Mouse (Mus musculus) myocyte (in vitro differentiated cells): Measurements from ENCODE around the gene Stox2. TPM values are rescaled to one million over a fixed set of nuclear protein-coding genes. Genes with fewer than 3 reads are reported as not detected.

Experiments used
- H3K27me3 ChIP-seq: one replicate; pipeline ENCODE4 v1.6.1; 2011; ENCODE audit not compliant: control insufficient read depth, insufficient read depth, insufficient read length
- H3K36me3 ChIP-seq: one replicate; pipeline ENCODE4 v1.6.1; 2011; ENCODE audit not compliant: control insufficient read depth, insufficient read depth
- H3K4me2 ChIP-seq: one replicate; pipeline ENCODE4 v1.6.1; 2011; ENCODE audit warnings: low read depth, control low read depth
- H3K4me3 ChIP-seq: one replicate; pipeline ENCODE4 v1.5.1; 2011; ENCODE audit warnings: mild to moderate bottlenecking, control low read depth, moderate library complexity
- H3K79me2 ChIP-seq: one replicate; pipeline ENCODE4 v1.6.1; 2011; ENCODE audit not compliant: control insufficient read depth, insufficient read depth
- H3ac ChIP-seq: one replicate; pipeline ENCODE4 v1.6.1; 2011; ENCODE audit not compliant: control insufficient read depth, insufficient read length
- CEBPB ChIP-seq: IDR thresholded peaks from 2 replicates; pipeline ENCODE4 v1.6.1; 2011; ENCODE audit warnings: mild to moderate bottlenecking, moderate library complexity; ENCODE audit not compliant: poor library complexity, insufficient read depth, severe bottlenecking
- E2F4 ChIP-seq: IDR thresholded peaks from one replicate; pipeline ENCODE4 v1.6.1; 2011; ENCODE audit warnings: mild to moderate bottlenecking, control low read depth, moderate library complexity; ENCODE audit not compliant: insufficient read depth
- MAX ChIP-seq: IDR thresholded peaks from one replicate; pipeline ENCODE4 v1.6.1; 2011; ENCODE audit warnings: low read depth, mild to moderate bottlenecking, control low read depth
- MYOD1 ChIP-seq, 3 experiments: IDR thresholded peaks; one replicate each; pipeline ENCODE4 v1.6.1; 2011; ENCODE audit warnings: control low read depth in 2 of 3, low read depth in 2 of 3, mild to moderate bottlenecking in 2 of 3, moderate library complexity in 1 of 3; ENCODE audit not compliant: insufficient read length in 2 of 3, control insufficient read depth in 1 of 3
- MYOG ChIP-seq, 3 experiments: IDR thresholded peaks; one replicate each; pipeline ENCODE4 v1.6.1; 2011; ENCODE audit warnings: control low read depth in 2 of 3, low read depth in 2 of 3, mild to moderate bottlenecking in 2 of 3; ENCODE audit not compliant: insufficient read length in 2 of 3, control insufficient read depth in 1 of 3, insufficient read depth in 1 of 3
- POLR2A ChIP-seq: IDR thresholded peaks from one replicate; pipeline ENCODE4 v1.6.1; 2011; ENCODE audit warnings: low read depth, mild to moderate bottlenecking, control low read depth, moderate library complexity; ENCODE audit not compliant: insufficient read length
- POLR2AphosphoS2 ChIP-seq: IDR thresholded peaks from one replicate; pipeline ENCODE4 v1.6.1; 2011; ENCODE audit warnings: low read depth, control low read depth; ENCODE audit not compliant: insufficient read length
- REST ChIP-seq: IDR thresholded peaks from one replicate; pipeline ENCODE4 v1.6.1; 2011; ENCODE audit warnings: mild to moderate bottlenecking, control low read depth, moderate library complexity; ENCODE audit not compliant: insufficient read depth, insufficient read length
- SRF ChIP-seq: IDR thresholded peaks from one replicate; pipeline ENCODE4 v1.6.1; 2011; ENCODE audit warnings: low read depth; ENCODE audit not compliant: control insufficient read depth, insufficient read length
- TCF12 ChIP-seq: IDR thresholded peaks from one replicate; pipeline ENCODE4 v1.6.1; 2011; ENCODE audit warnings: mild to moderate bottlenecking, control low read depth; ENCODE audit not compliant: poor library complexity, insufficient read depth, severe bottlenecking
- TCF3 ChIP-seq: IDR thresholded peaks from one replicate; pipeline ENCODE4 v1.6.1; 2011; ENCODE audit warnings: low read depth, control low read depth; ENCODE audit not compliant: insufficient read length
- USF1 ChIP-seq: IDR thresholded peaks from one replicate; pipeline ENCODE4 v1.6.1; 2011; ENCODE audit warnings: low read depth, mild to moderate bottlenecking, control low read depth, moderate library complexity
- polyA plus RNA-seq: library from polyadenylated mRNA; unstranded; fragments of >200 nt; fragmentation: generic; extraction: Trizol; gene quantifications from one replicate; pipeline ENCODE4 v1.2.1, GENCODE M21; 2012; ENCODE audit warnings: missing spikeins

Stox2 gene
- polyA plus RNA-seq, 1 experiment, result not detected

- Histone ChIP-seq H3K36me3 (no peaks in the 10 kb centered on the region), H3K27me3 (no peaks in the 10 kb centered on the region), H3ac (no peak overlapping the region), H3K4me2 (no peak overlapping the region), H3K4me3 (no peak overlapping the region), H3K79me2 (no peaks in the 10 kb centered on the region)
- TF ChIP-seq TCF3 (no peak), USF1 (no peak), E2F4 (no peak), POLR2A (no peak), SRF (no peak), CEBPB (no peak), POLR2AphosphoS2 (no peak), MYOD1 (IDR thresholded peaks at IDR 0.05; ENCODE audit: control insufficient read depth in 1 of 3, insufficient read length in 2 of 3, low read depth in 2 of 3) (no peak)
Measured at GRCm38 (mm10) chr8:47308176-47308575, 138.0 kb downstream of the Stox2 start.

DNA sequence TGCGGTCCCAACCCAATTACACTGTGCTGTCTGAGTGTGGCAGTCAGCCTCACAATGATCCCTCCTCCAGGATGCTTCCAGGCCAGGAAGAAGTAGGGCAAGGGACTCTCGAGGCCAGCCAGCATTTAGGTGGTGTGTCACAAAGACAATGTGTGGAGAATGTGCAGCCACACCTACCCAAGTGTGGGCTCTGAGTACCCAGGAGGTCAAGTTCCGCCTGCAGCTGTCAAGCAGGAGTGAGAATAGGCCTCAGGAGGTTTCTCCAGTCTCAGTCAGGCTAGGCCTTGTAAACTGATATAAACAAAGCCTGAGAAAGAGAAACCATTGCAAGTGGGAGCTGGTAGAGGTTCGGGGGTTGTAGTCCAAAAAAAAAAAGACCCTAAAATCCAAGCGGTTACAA lies 139.8 kb downstream of the Stox2 start:
- no peak overlapping the region for H3ac ChIP-seq
- H3K79me2 ChIP-seq, result no peaks in the 10 kb centered on the region
- H3K4me3 ChIP-seq, result no peak overlapping the region
- H3K4me2 ChIP-seq, result no peak overlapping the region
- H3K27me3 ChIP-seq, result no peaks in the 10 kb centered on the region
- H3K36me3 ChIP-seq, result no peaks in the 10 kb centered on the region
- TF ChIP-seq MYOG (IDR thresholded peaks at IDR 0.05; ENCODE audit: control insufficient read depth in 1 of 3, insufficient read depth in 1 of 3, insufficient read length in 2 of 3, low read depth in 2 of 3) (no peak), MYOD1 (IDR thresholded peaks at IDR 0.05; ENCODE audit: control insufficient read depth in 1 of 3, insufficient read length in 2 of 3, low read depth in 2 of 3) (no peak), TCF12 (no peak), SRF (no peak), MAX (no peak), REST (no peak)

- Histone ChIP-seq H3K27me3 (no peaks in the 10 kb centered on the region), H3K79me2 (no peaks in the 10 kb centered on the region), H3K4me2 (no peak overlapping the region), H3K4me3 (no peak overlapping the region), H3ac (no peak overlapping the region), H3K36me3 (no peaks in the 10 kb centered on the region)
- TF ChIP-seq MYOD1 (IDR thresholded peaks at IDR 0.05; ENCODE audit: control insufficient read depth in 1 of 3, insufficient read length in 2 of 3, low read depth in 2 of 3), result no peak
- no peak for TF ChIP-seq MAX
- TF ChIP-seq TCF12, result no peak
- no peak for TF ChIP-seq USF1
- no peak for TF ChIP-seq REST
- no peak for TF ChIP-seq SRF
- TF ChIP-seq POLR2AphosphoS2, result no peak
- no peak for TF ChIP-seq E2F4
- no peak for TF ChIP-seq MYOG (IDR thresholded peaks at IDR 0.05; ENCODE audit: control insufficient read depth in 1 of 3, insufficient read depth in 1 of 3, insufficient read length in 2 of 3, low read depth in 2 of 3)
- no peak for TF ChIP-seq CEBPB
- TF ChIP-seq TCF3, result no peak
- no peak for TF ChIP-seq POLR2A
Measured at GRCm38 (mm10) chr8:47305880-47306279, 140.3 kb downstream of the Stox2 start.

DNA sequence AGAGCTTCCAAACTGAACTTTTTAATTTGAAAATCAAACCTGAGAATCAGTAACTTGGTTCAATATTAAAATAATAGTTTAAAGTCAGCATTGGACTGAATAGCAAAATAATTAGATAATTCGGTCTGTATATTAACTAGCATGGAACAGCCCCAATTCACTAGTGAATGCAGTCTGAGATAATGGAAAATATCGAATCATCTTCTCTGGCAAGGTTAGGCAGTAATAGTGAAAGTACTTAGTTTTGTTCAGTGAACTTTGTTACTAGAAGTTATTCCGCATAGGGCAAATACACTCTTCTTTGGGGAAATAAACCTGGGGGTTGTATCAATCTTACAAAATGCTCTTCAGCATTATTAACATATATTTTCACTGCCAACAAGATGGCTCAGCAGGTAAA lies 147.7 kb downstream of the Stox2 start:
- Histone ChIP-seq H3K27me3 (no peaks in the 10 kb centered on the region), H3K36me3 (no peaks in the 10 kb centered on the region), H3K79me2 (no peaks in the 10 kb centered on the region), H3ac (no peak overlapping the region), H3K4me2 (no peak overlapping the region), H3K4me3 (no peak overlapping the region)
- no peak for TF ChIP-seq USF1
- TF ChIP-seq SRF, result no peak
- no peak for TF ChIP-seq POLR2AphosphoS2
- TF ChIP-seq TCF3, result no peak
- no peak for TF ChIP-seq TCF12
- no peak for TF ChIP-seq E2F4
- no peak for TF ChIP-seq MYOD1 (IDR thresholded peaks at IDR 0.05; ENCODE audit: control insufficient read depth in 1 of 3, insufficient read length in 2 of 3, low read depth in 2 of 3)
- no peak for TF ChIP-seq MYOG (IDR thresholded peaks at IDR 0.05; ENCODE audit: control insufficient read depth in 1 of 3, insufficient read depth in 1 of 3, insufficient read length in 2 of 3, low read depth in 2 of 3)
- TF ChIP-seq MAX, result no peak
- no peak for TF ChIP-seq REST
- TF ChIP-seq POLR2A, result no peak
- TF ChIP-seq CEBPB, result no peak

- Histone ChIP-seq H3K4me3 (no peak overlapping the region), H3ac (no peak overlapping the region)
- no peak for TF ChIP-seq MYOD1 (IDR thresholded peaks at IDR 0.05; ENCODE audit: control insufficient read depth in 1 of 3, insufficient read length in 2 of 3, low read depth in 2 of 3)
- no peak for TF ChIP-seq POLR2A
- no peak for TF ChIP-seq MYOG (IDR thresholded peaks at IDR 0.05; ENCODE audit: control insufficient read depth in 1 of 3, insufficient read depth in 1 of 3, insufficient read length in 2 of 3, low read depth in 2 of 3)
- TF ChIP-seq USF1, result no peak
- TF ChIP-seq POLR2AphosphoS2, result no peak
Measured at GRCm38 (mm10) chr8:47289641-47290040, 156.5 kb downstream of the Stox2 start.

More at GRCm38 (mm10) chr8:47289641-47290040, 156.5 kb downstream of the Stox2 start:
- Histone ChIP-seq H3K79me2 (no peaks in the 10 kb centered on the region), H3K4me2 (no peak overlapping the region), H3K27me3 (no peaks in the 10 kb centered on the region), H3K36me3 (no peaks in the 10 kb centered on the region)
